Mouse (Mus musculus): ENCODE results near the gene Mettl7a1.
"Not testable (repeated sequence)": the region's sequence is repeated elsewhere in the genome, so short reads cannot be mapped to it uniquely, and the experiment has no call there.

Mettl7a1 gene

GRCm38 (mm10) chr15:100304019-100304991 is at the start of gene Mettl7a1:
TSS of gene Mettl7a1 (plus strand) at chr15:100304140.
- peak; percentile 84 for DNase-seq

GRCm38 (mm10) chr15:100256386-100256785 is 47.6 kb upstream of the Mettl7a1 start:
- no peak for DNase-seq

- DNase-seq: no peak
These were observed 46.6 kb upstream of the Mettl7a1 start for GRCm38 (mm10) chr15:100257305-100257704.

GRCm38 (mm10) chr15:100258646-100259425 is 45.1 kb upstream of the Mettl7a1 start:
- DNase-seq: no peak

GRCm38 (mm10) chr15:100260351-100260750 is 43.6 kb upstream of the Mettl7a1 start:
- DNase-seq: not testable (repeated sequence)

- DNase-seq: peak; percentile 40
These were observed 40.6 kb upstream of the Mettl7a1 start for GRCm38 (mm10) chr15:100263246-100263905.

GRCm38 (mm10) chr15:100265586-100266325 is 38.2 kb upstream of the Mettl7a1 start:
- DNase-seq: no peak

- DNase-seq: no peak
These were observed 35.0 kb upstream of the Mettl7a1 start for GRCm38 (mm10) chr15:100268916-100269315.

- DNase-seq: no peak
These were observed 34.2 kb upstream of the Mettl7a1 start for GRCm38 (mm10) chr15:100269776-100270175.

- DNase-seq: not testable (repeated sequence)
These were observed 33.3 kb upstream of the Mettl7a1 start for GRCm38 (mm10) chr15:100270609-100271008.

- DNase-seq: no peak
These were observed 32.5 kb upstream of the Mettl7a1 start for GRCm38 (mm10) chr15:100271411-100271810.

GRCm38 (mm10) chr15:100273791-100274308 is 30.1 kb upstream of the Mettl7a1 start:
- DNase-seq: not testable (repeated sequence)

GRCm38 (mm10) chr15:100274790-100275559 is 29.0 kb upstream of the Mettl7a1 start:
- DNase-seq: no peak

GRCm38 (mm10) chr15:100276403-100276802 is 27.5 kb upstream of the Mettl7a1 start:
- no peak for DNase-seq

- DNase-seq: no peak
These were observed 26.4 kb upstream of the Mettl7a1 start for GRCm38 (mm10) chr15:100277586-100277985.

- DNase-seq: no peak
These were observed 23.3 kb upstream of the Mettl7a1 start, which contains the start of gene Tmprss12 for GRCm38 (mm10) chr15:100280626-100281025. TSS of gene Tmprss12 (plus strand) at chr15:100280837.

- DNase-seq: no peak
These were observed 15.0 kb upstream of the Mettl7a1 start for GRCm38 (mm10) chr15:100288980-100289379.

- no peak for DNase-seq
These were observed 13.1 kb upstream of the Mettl7a1 start for GRCm38 (mm10) chr15:100290858-100291257.

GRCm38 (mm10) chr15:100292326-100292725 is 11.6 kb upstream of the Mettl7a1 start:
- no peak for DNase-seq

GRCm38 (mm10) chr15:100297856-100298255 is 6.1 kb upstream of the Mettl7a1 start:
- DNase-seq: no peak

- DNase-seq: no peak
These were observed 3.4 kb upstream of the Mettl7a1 start for GRCm38 (mm10) chr15:100300499-100300898.
